8 mouse cellular contexts compared by ENCODE assay signal in genomic region chr11:68852486-68852901, GRCm38 (mm10). TPM values are rescaled to one million over a fixed set of nuclear protein-coding genes. Genes with fewer than 3 reads are reported as not detected.
DNase-seq lines count a peak whose midpoint lies in the region; ATAC-seq and TF ChIP-seq lines count a peak whose summit lies in the region.

No protein-coding gene starts in this region.

- no peaks in the 10 kb centered on the region for H3K9me3 ChIP-seq in hindbrain, embryonic 16.5 days (ENCODE audit: control insufficient read depth, low read length)
- H3K9me3 ChIP-seq in limb, embryonic 15.5 days: no peaks in the 10 kb centered on the region
- no peaks in the 10 kb centered on the region for H3K9me3 ChIP-seq in midbrain, embryonic 14.5 days (ENCODE audit: control insufficient read depth, low read length)
- no peaks in the 10 kb centered on the region for H3K9me3 ChIP-seq in stomach, postnatal 0 days (ENCODE audit: control insufficient read depth, low read length)

- H3K9ac ChIP-seq in hindbrain, embryonic 16.5 days (ENCODE audit: low read depth, low read length): peak overlapping the region; percentile 90
- H3K9ac ChIP-seq in limb, embryonic 15.5 days: peak overlapping the region; percentile 76
- H3K9ac ChIP-seq in midbrain, embryonic 14.5 days (replicated peaks; ENCODE audit: low read length): peak overlapping the region; percentile 95
- H3K9ac ChIP-seq in stomach, postnatal 0 days (ENCODE audit: low read length): peak overlapping the region; percentile 96

- no peaks in the 10 kb centered on the region for H3K36me3 ChIP-seq in hindbrain, embryonic 16.5 days (ENCODE audit: control insufficient read depth, insufficient read depth, low read length)
- no peaks in the 10 kb centered on the region for H3K36me3 ChIP-seq in limb, embryonic 15.5 days
- H3K36me3 ChIP-seq in midbrain, embryonic 14.5 days (ENCODE audit: control insufficient read depth, insufficient read depth, low read length): no peaks in the 10 kb centered on the region
- H3K36me3 ChIP-seq in stomach, postnatal 0 days (ENCODE audit: control insufficient read depth, insufficient read depth, low read length): no peaks in the 10 kb centered on the region

- peak overlapping the region; percentile 100 for H3K27ac ChIP-seq in gastrocnemius, adult 2 months
- H3K27ac ChIP-seq in hindbrain, embryonic 16.5 days (ENCODE audit: low read depth, low read length): peak overlapping the region; percentile 92
- H3K27ac ChIP-seq in limb, embryonic 15.5 days: peak overlapping the region; percentile 99
- peak overlapping the region; percentile 96 for H3K27ac ChIP-seq in midbrain, embryonic 14.5 days (replicated peaks; ENCODE audit: low read depth, low read length)
- H3K27ac ChIP-seq in stomach, postnatal 0 days (replicated peaks): peak overlapping the region; percentile 100

- no peak for TF ChIP-seq CTCF in brain, embryonic 14.5 days (IDR thresholded peaks at IDR 0.05; ENCODE audit: borderline replicate concordance, extremely low read depth, insufficient read depth, insufficient read length)
- no peak for TF ChIP-seq CTCF in gastrocnemius, adult 2 months (IDR thresholded peaks at IDR 0.05)
- no peak for TF ChIP-seq CTCF in stomach, postnatal 0 days (IDR thresholded peaks at IDR 0.05; ENCODE audit: low read depth)

- no peak for TF ChIP-seq POLR2A in brain, embryonic 14.5 days (IDR thresholded peaks at IDR 0.05; ENCODE audit: borderline replicate concordance, extremely low read depth, insufficient read depth, insufficient read length, poor library complexity, severe bottlenecking)

- TF ChIP-seq EP300 in stomach, postnatal 0 days (optimal IDR thresholded peaks at IDR 0.05): no peak

- intact Hi-C loops in gastrocnemius, adult 2 months (cut with DNase I): no loop called here

- DNase-seq in layer of hippocampus, adult 11-12 months (ENCODE audit: low spot score): peak; percentile 60
- DNase-seq in layer of hippocampus, postnatal 14 days (ENCODE audit: low spot score in 2 of 2): no peak
- DNase-seq in brain, embryonic 14.5 days (ENCODE audit: low read depth): peak; percentile 65
- peak; percentile 90 for DNase-seq in gastrocnemius, adult 2 months
- peak; percentile 61 for DNase-seq in midbrain, embryonic 14.5 days
- peak; percentile 90 for DNase-seq in stomach, postnatal 0 days (ENCODE audit: low spot score)

- H3K27me3 ChIP-seq in hindbrain, embryonic 16.5 days (replicated peaks; ENCODE audit: control insufficient read depth, insufficient read depth, low read length): no peaks in the 10 kb centered on the region
- H3K27me3 ChIP-seq in limb, embryonic 15.5 days: no peaks in the 10 kb centered on the region
- no peaks in the 10 kb centered on the region for H3K27me3 ChIP-seq in midbrain, embryonic 14.5 days (ENCODE audit: control insufficient read depth, insufficient read depth, low read length)
- H3K27me3 ChIP-seq in stomach, postnatal 0 days (ENCODE audit: control insufficient read depth, insufficient read depth, low read length): no peaks in the 10 kb centered on the region

- 0% methylated on average over 30 of the region's 36 CpGs for WGBS in hindbrain, embryonic 16.5 days
- under 1% methylated on average over 36 of the region's 36 CpGs for WGBS in limb, embryonic 15.5 days
- under 1% methylated on average over 36 of the region's 36 CpGs for WGBS in midbrain, embryonic 14.5 days
- under 1% methylated on average over 35 of the region's 36 CpGs for WGBS in stomach, postnatal 0 days

- peak overlapping the region; percentile 83 for H3K4me2 ChIP-seq in hindbrain, embryonic 16.5 days (ENCODE audit: low read length)
- peak overlapping the region; percentile 59 for H3K4me2 ChIP-seq in limb, embryonic 15.5 days
- H3K4me2 ChIP-seq in midbrain, embryonic 14.5 days (ENCODE audit: low read length): peak overlapping the region; percentile 67
- peak overlapping the region; percentile 61 for H3K4me2 ChIP-seq in stomach, postnatal 0 days (replicated peaks; ENCODE audit: low read depth)

- H3K4me3 ChIP-seq in gastrocnemius, adult 2 months: peak overlapping the region; percentile 95
- H3K4me3 ChIP-seq in hindbrain, embryonic 16.5 days (ENCODE audit: low read length): peak overlapping the region; percentile 73
- peak overlapping the region; percentile 80 for H3K4me3 ChIP-seq in limb, embryonic 15.5 days
- H3K4me3 ChIP-seq in midbrain, embryonic 14.5 days (replicated peaks; ENCODE audit: low read depth, low read length): peak overlapping the region; percentile 96
- H3K4me3 ChIP-seq in stomach, postnatal 0 days (ENCODE audit: low read depth, low read length): peak overlapping the region; percentile 96

- peaks cover 23% of the 10 kb centered on the region for H3K4me1 ChIP-seq in hindbrain, embryonic 16.5 days (ENCODE audit: control insufficient read depth, insufficient read depth, low read depth, low read length)
- H3K4me1 ChIP-seq in limb, embryonic 15.5 days: peaks cover 21% of the 10 kb centered on the region
- H3K4me1 ChIP-seq in midbrain, embryonic 14.5 days (ENCODE audit: control insufficient read depth, insufficient read depth, low read length): peaks cover 21% of the 10 kb centered on the region
- peaks cover 3% of the 10 kb centered on the region; the same call in 1 of the 2 replicates for H3K4me1 ChIP-seq in stomach, postnatal 0 days (replicated peaks; ENCODE audit: control insufficient read depth, insufficient read depth)

- ATAC-seq in hindbrain, embryonic 16.5 days: no peak; the same call in 1 of the 2 replicates
- peak; percentile 50 for ATAC-seq in limb, embryonic 15.5 days (ENCODE audit: insufficient number of reproducible peaks, low FRiP score, low TSS enrichment, low read depth)
- peak; percentile 63 for ATAC-seq in midbrain, embryonic 14.5 days (ENCODE audit: low FRiP score, low TSS enrichment)
- peak; percentile 81 for ATAC-seq in stomach, postnatal 0 days (ENCODE audit: low FRiP score, low TSS enrichment)

RNA-seq across cellular contexts. Expression of gene Ndel1, which starts 19.2 kb away (rescaled TPM):
- 10 to 100 TPM; 85.1 to 93.1 TPM for total RNA-seq in layer of hippocampus, postnatal 14 days (2021)
- 62.4 and 74.0 TPM in 2 replicates for polyA plus RNA-seq in brain, embryonic 14.5 days (2012; rRNA removed)
- 10 to 100 TPM; 82.3 to 82.4 TPM for total RNA-seq in gastrocnemius, adult 2 months (2021)
- polyA plus RNA-seq in hindbrain, embryonic 16.5 days (2015; fragmentation: Nextera tagmentation; extraction: Ambion mirVana): 109 and 112 TPM in 2 replicates
- 124 and 128 TPM in 2 replicates for polyA plus RNA-seq in limb, embryonic 15.5 days (2015; fragmentation: Nextera tagmentation; extraction: Ambion mirVana)
- 67.4 and 86.3 TPM in 2 replicates for polyA plus RNA-seq in midbrain, embryonic 14.5 days (2014; fragmentation: Nextera tagmentation; extraction: Ambion mirVana)
- polyA plus RNA-seq in stomach, postnatal 0 days (2015; fragmentation: Nextera tagmentation; extraction: Ambion mirVana): 86.4 and 92.6 TPM in 2 replicates

RNA-seq across cellular contexts. Expression of gene Rnf222, which starts 35.9 kb away (rescaled TPM):
- not detected for total RNA-seq in layer of hippocampus, postnatal 14 days (2021)
- polyA plus RNA-seq in brain, embryonic 14.5 days (2012; rRNA removed): 0.05 and 0.10 TPM in 2 replicates
- total RNA-seq in gastrocnemius, adult 2 months (2021): not detected
- polyA plus RNA-seq in hindbrain, embryonic 16.5 days (2015; fragmentation: Nextera tagmentation; extraction: Ambion mirVana): 0.04 TPM in 1 of 2 replicates, not detected in the other
- polyA plus RNA-seq in limb, embryonic 15.5 days (2015; fragmentation: Nextera tagmentation; extraction: Ambion mirVana): 4.2 and 5.1 TPM in 2 replicates
- polyA plus RNA-seq in midbrain, embryonic 14.5 days (2014; fragmentation: Nextera tagmentation; extraction: Ambion mirVana): not detected in 2 replicates
- polyA plus RNA-seq in stomach, postnatal 0 days (2015; fragmentation: Nextera tagmentation; extraction: Ambion mirVana): 5.4 and 5.8 TPM in 2 replicates

RNA-seq across cellular contexts. Expression of gene Rpl26, which starts 48.9 kb away (rescaled TPM):
- total RNA-seq in layer of hippocampus, postnatal 14 days (2021): 100 to 1,000 TPM; 611 to 652 TPM
- 2,015 and 2,036 TPM in 2 replicates for polyA plus RNA-seq in brain, embryonic 14.5 days (2012; rRNA removed)
- total RNA-seq in gastrocnemius, adult 2 months (2021): 100 to 1,000 TPM; 606 to 729 TPM
- 487 and 500 TPM in 2 replicates for polyA plus RNA-seq in hindbrain, embryonic 16.5 days (2015; fragmentation: Nextera tagmentation; extraction: Ambion mirVana)
- polyA plus RNA-seq in limb, embryonic 15.5 days (2015; fragmentation: Nextera tagmentation; extraction: Ambion mirVana): 838 and 986 TPM in 2 replicates
- 670 and 732 TPM in 2 replicates for polyA plus RNA-seq in midbrain, embryonic 14.5 days (2014; fragmentation: Nextera tagmentation; extraction: Ambion mirVana)
- polyA plus RNA-seq in stomach, postnatal 0 days (2015; fragmentation: Nextera tagmentation; extraction: Ambion mirVana): 856 and 899 TPM in 2 replicates

Comparison
In these comparisons a context has a peak if more than half of its experiments do, and no peak if none do; other contexts are left out.
1. DNase-seq: peak in layer of hippocampus, adult 11-12 months (single experiment), brain, embryonic 14.5 days (single experiment), gastrocnemius, adult 2 months (single experiment), midbrain, embryonic 14.5 days (single experiment) and stomach, postnatal 0 days (single experiment); none in layer of hippocampus, postnatal 14 days (0 of 2).
2. Peak in every context shown above with its lines, with median percentiles within 50 percentile points of each other: H3K27ac ChIP-seq, H3K4me3 ChIP-seq, H3K4me2 ChIP-seq and H3K9ac ChIP-seq.